Mouse (Mus musculus): Measurements from ENCODE around the gene Usp36.

Gene Usp36

DNA sequence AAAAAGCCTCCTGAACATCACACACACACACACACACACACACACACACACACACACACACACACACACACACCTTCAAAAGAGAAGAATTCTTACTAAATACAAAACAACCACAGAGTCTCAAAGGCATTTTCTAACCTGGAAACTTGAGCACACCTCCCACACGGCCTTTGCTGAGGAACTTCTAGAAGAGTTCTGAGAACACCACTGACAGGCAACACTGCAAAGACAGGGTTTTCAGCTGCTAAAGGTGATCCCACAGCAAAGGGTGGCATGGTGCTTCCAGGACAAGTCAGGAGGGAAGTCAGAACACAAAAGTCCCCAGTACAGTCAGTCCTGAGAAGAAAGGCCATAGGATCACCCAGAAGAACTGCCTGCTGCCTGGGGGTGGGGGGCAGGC, 64.2 kb downstream of the Usp36 start:
- in situ Hi-C loops (cut with MboI, MseI): loop anchor here (5.0 to 25.0 kb wide), 5 partner anchors 261 to 1814 kb away; partner anchors contain the start of gene Rnf157 (in 1 of the 2)

DNA sequence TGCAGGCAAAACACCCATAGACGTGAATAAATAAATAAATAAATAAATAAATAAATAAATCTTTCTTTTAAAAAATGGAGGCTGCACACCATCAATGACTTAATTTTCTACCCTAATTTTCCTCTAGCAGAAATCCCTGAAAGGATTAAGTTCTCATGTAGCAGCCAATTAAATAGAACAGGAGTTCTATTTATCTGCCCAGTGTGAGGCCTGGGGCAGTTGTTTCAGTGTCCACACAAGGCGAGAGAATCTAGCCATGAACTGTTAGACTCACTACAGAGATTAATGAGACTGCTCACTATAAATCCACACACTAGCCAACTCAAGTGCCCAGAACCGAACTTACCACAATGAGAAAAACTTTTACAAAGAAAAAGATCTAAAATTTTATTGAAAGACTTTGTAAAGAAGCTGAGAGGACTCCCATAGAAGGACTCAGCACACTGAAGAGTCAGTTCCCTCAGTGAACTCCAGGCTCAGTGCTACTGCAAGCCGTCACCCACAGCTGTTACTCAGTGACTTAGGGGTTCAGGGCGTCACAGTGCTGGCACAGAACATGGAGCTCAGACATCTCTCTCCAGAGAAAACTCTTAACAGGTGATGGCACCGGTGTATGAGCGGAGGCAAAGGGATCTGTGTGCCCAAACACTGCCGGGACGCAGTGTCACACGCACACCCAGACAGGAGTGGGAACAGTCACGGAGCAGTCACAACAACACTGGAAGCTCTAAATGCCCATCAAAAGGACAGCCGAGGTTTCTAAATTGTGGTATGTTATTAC, 64.8 kb downstream of the Usp36 start:
- in situ Hi-C loops (cut with MboI, MseI): loop anchor here (5.0 to 25.0 kb wide), 5 partner anchors 260 to 1813 kb away; partner anchors contain the start of gene Rnf157 (in 1 of the 2)

DNA sequence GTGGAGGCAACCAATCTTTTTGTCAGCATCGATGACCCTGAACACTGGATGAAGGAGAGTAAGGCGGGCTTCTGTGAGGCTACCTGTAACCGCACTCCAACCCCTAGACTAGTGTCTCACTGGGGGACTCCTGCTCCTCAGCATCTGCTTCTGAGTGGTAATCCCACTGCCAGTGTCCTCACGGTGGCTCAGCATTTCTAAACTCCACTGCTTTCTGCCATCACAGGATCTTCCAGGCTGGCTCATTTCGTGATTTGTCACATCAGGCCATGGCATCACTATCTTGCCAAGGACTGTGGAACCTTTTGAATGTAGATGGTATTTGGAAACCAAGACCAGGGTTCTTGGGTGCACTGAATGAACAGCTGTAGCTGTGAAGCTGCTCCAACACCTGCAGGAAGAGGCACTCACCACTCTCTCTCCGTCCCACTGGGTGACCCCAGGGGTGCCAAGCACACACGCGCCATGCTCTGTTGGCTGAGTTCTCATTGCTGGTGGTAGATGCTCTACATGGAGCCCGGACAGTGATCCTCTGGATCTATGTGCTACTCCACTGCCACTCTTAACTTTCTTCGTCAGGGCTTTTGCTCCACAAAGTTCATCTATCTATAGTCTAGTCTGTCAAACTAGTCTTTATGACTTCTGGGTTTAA, 66.5 kb downstream of the Usp36 start:
- in situ Hi-C loops (cut with MboI, MseI): loop anchor here in 1 of 2 experiments (10.0 kb wide), 1 partner anchor 259 kb away; no protein-coding TSS in a partner anchor

DNA sequence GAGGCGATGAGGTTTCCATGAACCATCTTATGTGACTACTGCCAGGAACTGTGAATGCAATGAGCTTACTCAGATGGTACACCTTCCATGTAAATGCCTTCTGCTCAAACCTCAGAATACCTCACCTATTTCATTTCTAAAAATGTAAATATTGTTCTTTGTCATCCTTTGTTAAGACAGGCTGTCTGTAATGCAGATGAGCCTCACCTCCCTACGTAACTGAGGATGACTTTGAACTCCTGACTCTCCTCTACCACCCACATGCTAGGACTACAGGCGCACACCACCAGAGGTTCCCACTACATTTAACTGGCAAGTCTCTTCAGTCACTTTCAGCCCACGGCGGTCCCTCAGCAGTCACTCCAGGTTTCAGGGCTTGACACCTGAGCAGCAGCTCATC, 67.1 kb downstream of the Usp36 start:
- in situ Hi-C loops (cut with MboI, MseI): loop anchor here in 1 of 2 experiments (10.0 kb wide), 1 partner anchor 258 kb away; no protein-coding TSS in a partner anchor

DNA sequence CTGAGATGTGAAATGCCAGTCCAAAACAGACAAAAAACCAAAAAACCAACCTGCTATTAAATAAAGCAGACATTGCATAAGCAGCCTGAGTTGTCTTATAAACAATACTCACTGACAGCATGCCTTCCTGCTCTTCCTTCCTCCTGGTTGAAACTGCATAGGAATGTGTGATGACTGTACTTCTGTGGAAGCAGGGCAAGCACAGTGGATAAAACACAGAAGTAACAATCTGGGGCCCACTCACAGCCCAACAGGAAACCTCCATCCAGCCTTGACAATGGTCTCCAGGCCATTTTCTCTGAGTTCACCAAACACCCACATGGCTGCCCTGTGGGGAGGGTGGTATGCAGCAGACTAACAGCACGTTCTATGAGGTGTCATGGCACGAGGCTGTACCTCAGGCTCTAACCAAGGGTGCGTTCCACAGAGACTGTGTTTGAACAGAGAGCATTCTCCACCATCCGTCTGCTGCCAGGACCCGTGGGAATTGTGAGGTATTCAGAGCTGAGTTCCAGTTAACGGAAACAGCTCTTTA, 67.6 kb downstream of the Usp36 start:
- in situ Hi-C loops (cut with MboI, MseI): loop anchor here in 1 of 2 experiments (10.0 kb wide), 1 partner anchor 258 kb away; no protein-coding TSS in a partner anchor

DNA sequence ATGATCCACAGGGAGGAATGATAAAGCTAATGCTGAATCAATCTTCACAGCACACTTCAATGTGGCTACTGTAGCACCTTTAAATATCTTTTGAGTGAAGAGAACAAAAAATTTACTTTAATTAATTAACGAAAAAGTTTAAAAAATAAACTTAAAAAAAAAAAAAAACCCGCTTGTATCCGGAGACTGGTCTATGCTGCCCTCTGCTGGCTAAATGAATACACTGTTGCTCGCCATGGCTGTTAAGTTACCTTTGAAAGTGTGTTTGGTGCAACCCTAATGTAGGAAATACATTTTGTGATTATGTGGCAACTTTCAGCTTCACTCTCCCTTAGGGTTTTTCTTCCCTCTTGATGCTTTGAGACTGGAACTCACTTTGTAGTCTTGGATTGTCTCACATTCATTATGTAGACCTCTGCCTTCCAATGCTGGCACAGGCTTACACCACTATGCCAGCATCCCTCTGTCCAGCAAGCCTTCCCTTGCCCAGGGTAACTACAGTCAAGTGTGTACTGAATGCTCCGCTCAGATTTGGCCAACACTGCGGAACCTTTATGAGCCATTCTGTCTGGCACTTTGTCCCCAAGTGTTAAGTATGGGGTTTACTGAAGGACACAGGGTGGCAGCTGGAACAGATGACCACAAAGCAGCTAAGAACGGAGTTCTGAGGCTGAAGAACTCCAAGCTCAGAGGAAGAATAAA, 69.3 kb downstream of the Usp36 start:
- in situ Hi-C loops (cut with MboI, MseI): loop anchor here in 1 of 2 experiments (10.0 kb wide), 1 partner anchor 256 kb away; no protein-coding TSS in a partner anchor

DNA sequence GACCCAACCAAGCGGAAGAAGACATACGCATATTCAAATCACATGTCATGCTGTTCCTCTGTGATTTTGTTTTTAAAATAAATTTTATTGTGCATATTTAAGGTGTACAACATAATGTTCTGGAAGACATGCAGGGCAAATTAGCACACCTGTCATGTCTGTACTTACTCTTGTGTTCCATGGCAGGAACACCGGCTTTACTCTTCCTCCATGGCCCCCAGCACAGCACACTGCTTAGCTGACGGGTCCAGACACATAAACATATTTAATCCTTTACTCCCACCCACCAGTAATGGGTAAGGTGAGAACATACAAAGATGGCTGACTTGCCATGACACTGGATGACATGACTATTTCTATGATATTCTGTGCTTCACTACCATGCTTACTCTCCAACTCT, 71.0 kb downstream of the Usp36 start:
- in situ Hi-C loops (cut with MboI, MseI): loop anchor here in 1 of 2 experiments (5.0 kb wide), 1 partner anchor 72 kb away; no protein-coding TSS in a partner anchor

DNA sequence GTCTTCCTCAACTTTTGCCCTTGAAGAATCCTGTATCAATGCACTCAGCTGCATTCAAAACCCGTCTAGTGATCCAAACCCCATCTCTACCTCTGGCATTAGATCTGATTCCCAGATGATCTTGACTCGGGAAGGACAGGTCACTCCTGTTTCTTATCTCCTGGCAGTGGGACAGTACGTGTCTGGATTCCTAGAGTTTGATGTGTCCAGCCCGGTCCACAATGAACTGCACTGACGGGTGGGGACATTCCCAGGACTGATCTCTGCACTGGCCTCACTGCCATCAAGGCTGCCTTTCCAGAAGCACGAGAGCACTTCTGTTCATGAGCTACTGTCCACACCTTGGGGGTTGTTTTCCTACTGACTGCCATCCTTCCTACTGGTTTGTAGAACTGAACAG, 73.6 kb downstream of the Usp36 start:
- in situ Hi-C loops (cut with MboI, MseI): loop anchor here in 1 of 2 experiments (5.0 kb wide), 1 partner anchor 69 kb away; no protein-coding TSS in a partner anchor

DNA sequence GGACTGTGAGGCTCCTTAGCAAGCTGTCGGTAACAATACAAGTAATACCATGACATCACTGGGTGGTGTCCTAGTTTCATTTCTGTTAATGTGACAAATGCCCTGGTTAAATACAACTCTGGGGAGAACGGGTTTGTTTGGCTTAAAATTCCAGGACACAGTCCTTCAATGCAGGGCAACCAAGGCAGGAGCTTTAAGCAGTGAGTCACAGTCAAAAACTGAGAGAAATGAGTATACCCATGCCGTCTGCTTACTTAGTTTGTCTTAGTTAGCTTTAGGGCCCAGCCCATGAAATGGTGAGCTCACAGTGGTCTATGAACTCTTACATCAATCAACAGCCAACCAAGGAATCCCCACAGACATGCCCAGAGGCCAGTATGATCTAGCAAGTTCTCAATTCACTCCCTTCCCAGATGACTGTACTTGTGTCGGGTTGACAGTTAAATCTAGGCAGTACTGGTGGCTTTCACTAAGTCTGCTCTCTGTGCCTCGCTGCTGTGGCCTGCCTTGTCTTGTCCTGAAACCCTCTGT, 74.1 kb downstream of the Usp36 start:
- in situ Hi-C loops (cut with MboI, MseI): loop anchor here in 1 of 2 experiments (5.0 kb wide), 1 partner anchor 69 kb away; no protein-coding TSS in a partner anchor

DNA sequence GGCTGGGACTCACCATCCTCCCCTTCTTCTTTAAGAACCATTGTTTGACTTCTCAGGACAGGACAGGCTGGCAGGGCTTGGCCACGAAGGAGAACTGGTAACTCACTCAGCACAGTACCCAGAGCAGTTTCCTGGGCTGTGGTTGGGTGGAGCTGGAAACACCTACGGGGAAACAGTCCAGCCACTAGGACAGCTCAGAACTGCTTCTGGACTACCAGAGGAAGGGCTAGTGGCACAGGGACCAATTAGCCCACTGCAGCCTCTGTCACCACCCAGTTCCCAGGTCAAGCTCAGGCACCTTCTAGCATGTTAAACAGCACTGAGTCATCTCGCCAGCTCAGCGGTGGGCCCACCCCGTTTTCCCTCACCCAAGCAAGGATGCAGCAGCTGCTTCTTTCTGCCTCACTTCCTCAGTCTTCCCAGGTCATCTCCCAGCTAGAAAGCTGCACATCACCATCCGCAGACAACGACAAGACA, 77.4 kb downstream of the Usp36 start:
- in situ Hi-C loops (cut with MboI, MseI): loop anchor here (5.0 kb wide), 2 partner anchors 35 to 245 kb away; partner anchors contain the start of gene Cyth1 (in 1 of the 2)

DNA sequence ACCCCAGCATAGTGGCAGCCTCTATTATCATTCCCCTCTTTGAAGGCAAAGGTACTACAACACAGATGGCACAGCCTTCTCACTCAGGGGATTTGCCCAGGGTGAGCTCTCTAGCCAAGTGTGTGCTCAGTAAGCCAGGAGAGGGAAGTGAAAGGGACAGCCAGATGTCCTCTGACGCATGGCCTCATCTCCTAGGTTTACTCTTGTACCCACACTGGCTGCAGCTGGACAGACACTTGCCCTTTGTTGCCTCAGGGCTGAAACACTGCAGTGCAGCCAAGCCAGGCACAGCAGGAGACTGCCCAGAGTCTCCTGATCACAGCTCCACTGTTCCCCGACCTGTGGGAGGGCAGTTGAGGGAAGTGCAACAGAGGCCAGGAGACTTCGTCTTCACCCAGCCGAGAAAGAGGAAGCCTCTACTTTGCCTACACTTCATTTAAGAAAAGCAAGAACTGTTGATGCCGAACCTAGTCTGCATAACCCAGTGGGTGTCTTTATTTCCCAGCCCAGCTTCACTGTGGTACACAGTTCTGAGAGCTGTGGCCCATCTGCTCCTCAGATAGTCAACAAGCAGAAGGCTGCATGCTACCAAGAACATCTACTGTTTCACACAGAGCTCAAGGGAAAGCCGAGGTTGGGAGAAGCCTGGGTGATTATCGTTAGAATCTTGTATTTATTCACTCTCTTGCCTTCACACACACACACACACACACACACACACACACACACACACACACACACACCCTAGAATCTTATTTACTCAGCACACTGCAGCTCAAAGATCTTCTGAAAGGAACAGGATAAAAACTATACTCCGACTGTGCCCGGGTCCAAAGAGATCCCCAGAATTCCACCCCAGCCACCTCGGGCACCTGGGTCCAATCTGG, 78.1 kb downstream of the Usp36 start:
- in situ Hi-C loops (cut with MboI, MseI): loop anchor here (5.0 kb wide), 2 partner anchors 35 to 245 kb away; partner anchors contain the start of gene Cyth1 (in 1 of the 2)

DNA sequence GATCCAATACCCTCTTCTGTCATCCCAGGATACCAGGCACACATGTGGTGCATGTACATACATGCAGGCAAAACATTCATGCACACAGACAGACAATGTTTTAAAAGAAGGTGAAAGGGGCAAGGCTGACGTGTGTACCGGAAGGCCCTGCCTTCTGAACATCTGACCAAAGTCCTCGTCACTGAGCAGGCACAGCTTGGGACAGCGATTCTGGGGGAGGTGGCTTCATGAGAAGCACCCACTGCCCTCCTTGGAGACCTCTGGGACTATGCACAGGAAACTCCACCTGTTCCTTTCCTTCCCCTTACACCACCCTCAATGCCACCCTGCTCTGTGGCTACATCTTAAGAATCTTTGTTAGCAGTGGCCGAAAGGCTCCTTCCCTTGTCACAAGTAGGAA, 79.1 kb downstream of the Usp36 start:
- in situ Hi-C loops (cut with MboI, MseI): loop anchor here (5.0 kb wide), 2 partner anchors 36 to 244 kb away; partner anchors contain the start of gene Cyth1 (in 1 of the 2)

DNA sequence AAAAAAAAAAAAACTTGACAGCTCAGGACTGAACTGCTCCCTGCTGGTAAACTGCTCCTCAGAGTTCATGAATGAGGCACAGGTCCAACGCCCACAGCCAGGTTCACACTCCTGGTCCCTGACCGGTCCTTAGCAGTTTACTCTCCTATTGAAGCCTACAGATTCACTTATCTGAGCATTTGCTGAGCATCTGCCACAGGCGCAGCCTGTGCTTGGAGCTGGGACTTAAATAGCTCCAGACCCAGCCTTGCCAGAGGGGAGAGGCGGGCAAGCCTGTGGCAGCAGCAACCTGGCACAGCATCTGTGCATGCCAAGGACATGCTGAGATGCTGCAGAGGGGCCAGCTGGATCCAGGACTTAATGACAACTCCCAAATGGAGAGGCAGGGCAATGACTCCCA, 79.9 kb downstream of the Usp36 start:
- in situ Hi-C loops (cut with MboI, MseI): loop anchor here (5.0 kb wide), 2 partner anchors 37 to 243 kb away; partner anchors contain the start of gene Cyth1 (in 1 of the 2)
